In genomic region chr9:62550661-62551093, GRCm38 (mm10) we compare ENCODE assay signal across 8 mouse cellular contexts. TPM values are rescaled to one million over a fixed set of nuclear protein-coding genes. Genes with fewer than 3 reads are reported as not detected.
A peak's percentile ranks its signal among the peaks of the same experiment; 100 is the strongest.
DNase-seq lines count a peak whose midpoint lies in the region; ATAC-seq and TF ChIP-seq lines count a peak whose summit lies in the region.

No protein-coding gene starts in this region.

- no peak overlapping the region for H3K4me3 ChIP-seq in hindbrain, embryonic 10.5 days
- H3K4me3 ChIP-seq in hindbrain, embryonic 13.5 days, result no peak overlapping the region
- H3K4me3 ChIP-seq in ES-Bruce4 (ENCODE audit: low read depth, low read length), result peak overlapping the region; percentile 34
- H3K4me3 ChIP-seq in heart, embryonic 12.5 days, result no peak overlapping the region

- no peak overlapping the region for H3K9ac ChIP-seq in hindbrain, embryonic 13.5 days
- H3K9ac ChIP-seq in ES-Bruce4 (ENCODE audit: low read depth, poor library complexity, severe bottlenecking), result no peak overlapping the region
- no peak overlapping the region for H3K9ac ChIP-seq in heart, embryonic 12.5 days

- no peak for TF ChIP-seq POLR2A in ES-Bruce4 (IDR thresholded peaks at IDR 0.05; ENCODE audit: insufficient read depth, low read length)

- H3K4me2 ChIP-seq in hindbrain, embryonic 13.5 days, result no peak overlapping the region
- H3K4me2 ChIP-seq in heart, embryonic 12.5 days, result no peak overlapping the region

- WGBS in hindbrain, embryonic 10.5 days, result 42% methylated on average over 11 of the region's 11 CpGs
- WGBS in hindbrain, embryonic 13.5 days, result 40% methylated on average over 11 of the region's 11 CpGs
- 39% methylated on average over 11 of the region's 11 CpGs for WGBS in heart, embryonic 12.5 days

- H3K27me3 ChIP-seq in hindbrain, embryonic 10.5 days (ENCODE audit: insufficient read depth, poor library complexity, severe bottlenecking), result no peaks in the 10 kb centered on the region; the same call in 1 of the 2 replicates
- H3K27me3 ChIP-seq in hindbrain, embryonic 13.5 days, result no peaks in the 10 kb centered on the region
- H3K27me3 ChIP-seq in ES-Bruce4 (ENCODE audit: control insufficient read depth, insufficient read depth, low read length, poor library complexity, severe bottlenecking), result no peaks in the 10 kb centered on the region
- no peaks in the 10 kb centered on the region for H3K27me3 ChIP-seq in heart, embryonic 12.5 days (replicated peaks)

- no peaks in the 10 kb centered on the region for H3K36me3 ChIP-seq in hindbrain, embryonic 10.5 days
- H3K36me3 ChIP-seq in hindbrain, embryonic 13.5 days, result no peaks in the 10 kb centered on the region
- H3K36me3 ChIP-seq in ES-Bruce4 (ENCODE audit: control insufficient read depth, insufficient read depth, low read length, poor library complexity, severe bottlenecking), result no peaks in the 10 kb centered on the region
- no peaks in the 10 kb centered on the region for H3K36me3 ChIP-seq in heart, embryonic 12.5 days

- peak; percentile 89 for TF ChIP-seq CTCF in ES-Bruce4 (IDR thresholded peaks at IDR 0.05; ENCODE audit: low read depth, low read length)

- H3K27ac ChIP-seq in hindbrain, embryonic 10.5 days, result peak overlapping the region; percentile 6; the same call in 1 of the 2 replicates
- H3K27ac ChIP-seq in hindbrain, embryonic 13.5 days, result no peak overlapping the region
- H3K27ac ChIP-seq in ES-Bruce4 (ENCODE audit: insufficient read depth, low read length), result no peak overlapping the region
- no peak overlapping the region for H3K27ac ChIP-seq in heart, embryonic 12.5 days (ENCODE audit: poor library complexity, severe bottlenecking)

- no peak for ATAC-seq in hindbrain, embryonic 13.5 days (ENCODE audit: low FRiP score)
- peak; percentile 84 for ATAC-seq in cerebellum, adult (ENCODE audit: insufficient number of reproducible peaks, low FRiP score, low TSS enrichment)
- peak; percentile 45; the same call in 1 of the 2 replicates for ATAC-seq in heart, embryonic 12.5 days (ENCODE audit: insufficient number of reproducible peaks, low FRiP score)
- peak; percentile 89 for ATAC-seq in megakaryocyte-erythroid progenitor cell, adult 5-6 weeks (replicated peaks; ENCODE audit: low FRiP score, low TSS enrichment, poor library complexity, severe bottlenecking)

- peak; percentile 48 for DNase-seq in hindbrain, embryonic 10.5 days (ENCODE audit: low spot score)
- DNase-seq in kidney, postnatal 25 days, result peak; percentile 75 to 81
- peak; percentile 55 for DNase-seq in urinary bladder, adult 2 months (ENCODE audit: low spot score)

- TF ChIP-seq EP300 in ES-Bruce4 (IDR thresholded peaks at IDR 0.05; ENCODE audit: insufficient read depth, low read depth, low read length), result no peak

- peaks cover 31% of the 10 kb centered on the region for H3K4me1 ChIP-seq in hindbrain, embryonic 10.5 days (replicated peaks)
- peaks cover 35% of the 10 kb centered on the region for H3K4me1 ChIP-seq in hindbrain, embryonic 13.5 days (replicated peaks)
- no peaks in the 10 kb centered on the region for H3K4me1 ChIP-seq in ES-Bruce4 (ENCODE audit: control insufficient read depth, insufficient read depth, low read length)
- no peaks in the 10 kb centered on the region for H3K4me1 ChIP-seq in heart, embryonic 12.5 days (replicated peaks)

- H3K9me3 ChIP-seq in hindbrain, embryonic 10.5 days, result no peaks in the 10 kb centered on the region
- no peaks in the 10 kb centered on the region for H3K9me3 ChIP-seq in hindbrain, embryonic 13.5 days
- H3K9me3 ChIP-seq in ES-Bruce4 (replicated peaks; ENCODE audit: control insufficient read depth, insufficient read depth, low read length, poor library complexity, severe bottlenecking), result no peaks in the 10 kb centered on the region
- H3K9me3 ChIP-seq in heart, embryonic 12.5 days (replicated peaks), result no peaks in the 10 kb centered on the region

RNA-seq across cellular contexts. Expression of gene Coro2b, which starts 13.8 kb away (rescaled TPM):
- 17.5 and 30.7 TPM in 2 replicates for polyA plus RNA-seq in hindbrain, embryonic 10.5 days (2016; fragmentation: Nextera tagmentation; extraction: Ambion mirVana)
- 34.3 and 39.0 TPM in 2 replicates for polyA plus RNA-seq in hindbrain, embryonic 13.5 days (2015; fragmentation: Nextera tagmentation; extraction: Ambion mirVana)
- 3.1 and 4.8 TPM in 2 replicates for polyA plus RNA-seq in ES-Bruce4 (2011; ENCODE audit: insufficient read depth, insufficient read length, low read depth, missing spikeins)
- 5.8 and 6.0 TPM in 2 replicates for polyA plus RNA-seq in heart, embryonic 12.5 days (2016; fragmentation: Nextera tagmentation; extraction: Ambion mirVana)
- total RNA-seq in megakaryocyte-erythroid progenitor cell, adult 5-6 weeks (2014; fragmentation: Nextera tagmentation), result 1.2 TPM in 1 of 2 replicates, not detected in the other
- total RNA-seq in megakaryocyte-erythroid progenitor cell, adult 5-6 weeks (2017), result not detected in 2 replicates
- polyA plus RNA-seq in urinary bladder, adult 2 months (2012; rRNA removed), result 4.9 and 7.9 TPM in 2 replicates
